Mouse (Mus musculus) stomach, postnatal 0 days (tissue): Measurements from ENCODE around the gene Cdk4. TPM values are rescaled to one million over a fixed set of nuclear protein-coding genes. Genes with fewer than 3 reads are reported as not detected.

Experiments used
- ATAC-seq: fragments of 200-750 bp; cut with Nextera tagmentation; 2 replicates; pipeline ENCODE4 v1.8.0; 2017; ENCODE audit not compliant: low FRiP score, low TSS enrichment
- DNase-seq: peaks from one replicate; pipeline ENCODE4 v3.0.0-alpha.2; 2016; ENCODE audit warnings: low spot score
- H3K27ac ChIP-seq: fragments of 300-500 bp; sonication (generic); replicated peaks from 2 replicates; pipeline ENCODE4 v1.5.1; 2014; ENCODE audit warnings: mild to moderate bottlenecking, control low read depth
- H3K27me3 ChIP-seq: fragments of 300-500 bp; sonication (generic); 2 replicates; pipeline ENCODE4 v1.6.1; 2014; ENCODE audit warnings: low read length; ENCODE audit not compliant: control insufficient read depth, insufficient read depth
- H3K36me3 ChIP-seq: fragments of 300-500 bp; sonication (generic); 2 replicates; pipeline ENCODE4 v1.6.1; 2014; ENCODE audit warnings: low read length, mixed read lengths; ENCODE audit not compliant: control insufficient read depth, insufficient read depth
- H3K4me1 ChIP-seq: fragments of 300-500 bp; sonication (generic); replicated peaks from 2 replicates; pipeline ENCODE4 v1.6.1; 2014; ENCODE audit warnings: antibody characterized with exemption; ENCODE audit not compliant: control insufficient read depth, insufficient read depth
- H3K4me2 ChIP-seq: fragments of 300-500 bp; sonication (generic); replicated peaks from 2 replicates; pipeline ENCODE4 v1.6.1; 2014; ENCODE audit warnings: low read depth, mild to moderate bottlenecking, control low read depth, moderate library complexity
- H3K4me3 ChIP-seq: fragments of 300-500 bp; sonication (generic); 2 replicates; pipeline ENCODE4 v1.5.1; 2014; ENCODE audit warnings: low read depth, low read length, control low read depth
- H3K9ac ChIP-seq: fragments of 300-500 bp; sonication (generic); 2 replicates; pipeline ENCODE4 v1.6.1; 2014; ENCODE audit warnings: mild to moderate bottlenecking, low read length, control low read depth, mixed read lengths
- H3K9me3 ChIP-seq: fragments of 300-500 bp; sonication (generic); 2 replicates; pipeline ENCODE4 v1.6.1; 2016; ENCODE audit warnings: low read length; ENCODE audit not compliant: control insufficient read depth
- CTCF ChIP-seq: IDR thresholded peaks from 2 replicates; pipeline ENCODE4 v1.5.1; 2016; ENCODE audit warnings: antibody characterized with exemption, low read depth, mild to moderate bottlenecking, moderate library complexity
- EP300 ChIP-seq: optimal IDR thresholded peaks from 2 replicates; pipeline ENCODE3; 2016; ENCODE audit warnings: antibody characterized with exemption
- WGBS: fragments of 180-500 bp; shearing (Covaris S2); extraction: QIAGEN DNeasy Blood & Tissue Kit; methylation state at CpG from one replicate; pipeline ENCODE4 v1.1.7; 2014; 5-methylcytosine and 5-hydroxymethylcytosine counted together
- polyA plus RNA-seq: library from polyadenylated mRNA; unstranded; fragments of >200 nt; fragmentation: Nextera tagmentation; extraction: Ambion mirVana; gene quantifications from 2 replicates; pipeline ENCODE4 v1.2.1, GENCODE M21; 2015

The Cdk4 gene
- polyA plus RNA-seq, 1 experiment from 2014 or later: 469 TPM

- WGBS: 1% methylated on average over 29 of the region's 29 CpGs
- peaks cover 4% of the 10 kb centered on the region; the same call in 1 of the 2 replicates for H3K27me3 ChIP-seq
- H3K9ac ChIP-seq: 0 out of 2 replicates have a peak overlapping the region, but pooled peaks have one; percentile 13
Measured at GRCm38 (mm10) chr10:127049395-127050118, 13.8 kb upstream of the Cdk4 start.

GRCm38 (mm10) chr10:127050119-127050474, 13.2 kb upstream of the Cdk4 start:
- Histone ChIP-seq H3K9me3 (no peaks in the 10 kb centered on the region), H3K4me3 (no peak overlapping the region), H3K4me1 (peaks cover 5% of the 10 kb centered on the region; the same call in 1 of the 2 replicates), H3K27me3 (peaks cover 4% of the 10 kb centered on the region; the same call in 1 of the 2 replicates), H3K27ac (no peak overlapping the region), H3K9ac (no peak overlapping the region), H3K4me2 (no peak overlapping the region), H3K36me3 (no peaks in the 10 kb centered on the region; the same call in 1 of the 2 replicates)
- no peak for DNase-seq
- 17% methylated on average over 10 of the region's 10 CpGs for WGBS
- TF ChIP-seq CTCF (no peak), EP300 (no peak)
- ATAC-seq: peak; percentile 18; the same call in 1 of the 2 replicates

More at GRCm38 (mm10) chr10:127049395-127050118, 13.8 kb upstream of the Cdk4 start:
- H3K4me1 ChIP-seq: peaks cover 5% of the 10 kb centered on the region; the same call in 1 of the 2 replicates
- TF ChIP-seq EP300 (no peak), CTCF (peak; percentile 63)
- H3K4me3 ChIP-seq: peak overlapping the region; percentile 28
- H3K27ac ChIP-seq: no peak overlapping the region
- H3K4me2 ChIP-seq: peak overlapping the region; percentile 55
- no peaks in the 10 kb centered on the region for H3K9me3 ChIP-seq
- no peaks in the 10 kb centered on the region; the same call in 1 of the 2 replicates for H3K36me3 ChIP-seq
- ATAC-seq: peak; percentile 43
- DNase-seq: peak; percentile 61

GRCm38 (mm10) chr10:127054646-127055045, 8.7 kb upstream of the Cdk4 start:
- Histone ChIP-seq H3K4me1 (no peaks in the 10 kb centered on the region), H3K9ac (no peak overlapping the region), H3K36me3 (peaks cover 6% of the 10 kb centered on the region; the same call in 1 of the 2 replicates), H3K27me3 (peaks cover 3% of the 10 kb centered on the region; the same call in 1 of the 2 replicates), H3K9me3 (no peaks in the 10 kb centered on the region), H3K4me3 (no peak overlapping the region), H3K4me2 (no peak overlapping the region), H3K27ac (no peak overlapping the region)
- DNase-seq (no peak), ATAC-seq (no peak)
- TF ChIP-seq CTCF: peak; percentile 8; the same call in 1 of the 2 replicates
- no peak for TF ChIP-seq EP300
- 70% methylated on average over 4 of the region's 4 CpGs for WGBS

- H3K27me3 ChIP-seq: no peaks in the 10 kb centered on the region
- WGBS: 81% methylated on average over 8 of the region's 8 CpGs
- H3K4me2 ChIP-seq: no peak overlapping the region
Measured at GRCm38 (mm10) chr10:127055406-127055805, 7.9 kb upstream of the Cdk4 start.

GRCm38 (mm10) chr10:127056490-127056889, 6.8 kb upstream of the Cdk4 start:
- Histone ChIP-seq H3K27ac (no peak overlapping the region), H3K4me3 (no peak overlapping the region), H3K9me3 (no peaks in the 10 kb centered on the region), H3K27me3 (no peaks in the 10 kb centered on the region), H3K4me1 (0 out of 2 replicates have a peak, but pooled peaks cover 2% of the 10 kb centered on the region), H3K4me2 (no peak overlapping the region), H3K36me3 (peaks cover 6% of the 10 kb centered on the region; the same call in 1 of the 2 replicates), H3K9ac (no peak overlapping the region)
- TF ChIP-seq CTCF (no peak), EP300 (no peak)
- ATAC-seq (no peak), DNase-seq (no peak)
- 80% methylated on average over 17 of the region's 20 CpGs for WGBS

More at GRCm38 (mm10) chr10:127055406-127055805, 7.9 kb upstream of the Cdk4 start:
- Histone ChIP-seq H3K4me1 (0 out of 2 replicates have a peak, but pooled peaks cover 2% of the 10 kb centered on the region), H3K27ac (no peak overlapping the region), H3K4me3 (no peak overlapping the region), H3K9me3 (no peaks in the 10 kb centered on the region), H3K9ac (no peak overlapping the region), H3K36me3 (peaks cover 6% of the 10 kb centered on the region; the same call in 1 of the 2 replicates)
- no peak for DNase-seq
- ATAC-seq: no peak
- TF ChIP-seq CTCF: no peak
- TF ChIP-seq EP300: no peak

- ATAC-seq: no peak
- WGBS: 4% methylated on average over 9 of the region's 9 CpGs
- H3K27ac ChIP-seq: no peak overlapping the region
Measured at GRCm38 (mm10) chr10:127058161-127058560, 5.2 kb upstream of the Cdk4 start.

More at GRCm38 (mm10) chr10:127058161-127058560, 5.2 kb upstream of the Cdk4 start:
- H3K27me3 ChIP-seq: no peaks in the 10 kb centered on the region
- TF ChIP-seq CTCF (peak; percentile 95), EP300 (no peak)
- no peaks in the 10 kb centered on the region for H3K9me3 ChIP-seq
- no peak overlapping the region for H3K9ac ChIP-seq
- peaks cover 6% of the 10 kb centered on the region; the same call in 1 of the 2 replicates for H3K36me3 ChIP-seq
- H3K4me1 ChIP-seq: 0 out of 2 replicates have a peak, but pooled peaks cover 4% of the 10 kb centered on the region
- H3K4me2 ChIP-seq: peak overlapping the region; percentile 100
- H3K4me3 ChIP-seq: no peak overlapping the region
- peak; percentile 78 for DNase-seq
